Mouse (Mus musculus) stomach, embryonic 14.5 days (tissue): Measurements from ENCODE around the gene Hoxc9. TPM values are rescaled to one million over a fixed set of nuclear protein-coding genes. Genes with fewer than 3 reads are reported as not detected.

ENCODE experiments used
- ATAC-seq: fragments of 200-750 bp; cut with Nextera tagmentation; 2 replicates; pipeline ENCODE4 v1.8.0; 2017; ENCODE audit warnings: low read depth, moderate TSS enrichment; ENCODE audit not compliant: insufficient number of reproducible peaks, insufficient read depth, low FRiP score
- H3K27ac ChIP-seq: fragments of 300-500 bp; sonication (generic); 2 replicates; pipeline ENCODE4 v1.5.1; 2014; ENCODE audit warnings: mild to moderate bottlenecking, low read length, moderate library complexity, mixed read lengths
- H3K27me3 ChIP-seq: fragments of 300-500 bp; sonication (generic); 2 replicates; pipeline ENCODE4 v1.6.1; 2014; ENCODE audit warnings: low read length, control low read depth, mixed read lengths; ENCODE audit not compliant: control insufficient read depth, insufficient read depth
- H3K36me3 ChIP-seq: fragments of 300-500 bp; sonication (generic); 2 replicates; pipeline ENCODE4 v1.6.1; 2014; ENCODE audit warnings: mild to moderate bottlenecking, control low read depth, low read length, moderate library complexity, mixed read lengths; ENCODE audit not compliant: control insufficient read depth, insufficient read depth
- H3K4me1 ChIP-seq: fragments of 300-500 bp; sonication (generic); 2 replicates; pipeline ENCODE4 v1.6.1; 2014; ENCODE audit warnings: low read length, control low read depth, mixed read lengths; ENCODE audit not compliant: control insufficient read depth, insufficient read depth
- H3K4me2 ChIP-seq: fragments of 300-500 bp; sonication (generic); replicated peaks from 2 replicates; pipeline ENCODE4 v1.6.1; 2014; ENCODE audit warnings: low read depth, low read length, control low read depth
- H3K4me3 ChIP-seq: fragments of 300-500 bp; sonication (generic); 2 replicates; pipeline ENCODE4 v1.5.1; 2014; ENCODE audit warnings: low read depth, low read length, control low read depth
- H3K9ac ChIP-seq: fragments of 300-500 bp; sonication (generic); replicated peaks from 2 replicates; pipeline ENCODE4 v1.6.1; 2014; ENCODE audit warnings: low read depth, mild to moderate bottlenecking, control low read depth, low read length, moderate library complexity, mixed read lengths
- H3K9me3 ChIP-seq: fragments of 300-500 bp; sonication (generic); 2 replicates; pipeline ENCODE4 v1.6.1; 2016; ENCODE audit warnings: low read depth, low read length, control low read depth; ENCODE audit not compliant: control insufficient read depth
- WGBS: fragments of 180-500 bp; shearing (Covaris S2); extraction: QIAGEN DNeasy Blood & Tissue Kit; methylation state at CpG from one replicate; pipeline ENCODE4 v1.1.7; 2014; 5-methylcytosine and 5-hydroxymethylcytosine counted together
- polyA plus RNA-seq: library from polyadenylated mRNA; unstranded; fragments of >200 nt; fragmentation: Nextera tagmentation; extraction: Ambion mirVana; gene quantifications from 2 replicates; pipeline ENCODE4 v1.2.1, GENCODE M21; 2014

Hoxc9 gene
- polyA plus RNA-seq, 1 experiment from 2014 or later = not detected

GRCm38 (mm10) chr15:103024131-103024530 lies 47.9 kb downstream of the Hoxc9 start:
- Histone ChIP-seq H3K9ac (no peak overlapping the region), H3K36me3 (no peaks in the 10 kb centered on the region), H3K4me2 (no peak overlapping the region), H3K27ac (no peak overlapping the region), H3K4me1 (no peaks in the 10 kb centered on the region), H3K27me3 (no peaks in the 10 kb centered on the region; the same call in 1 of the 2 replicates), H3K4me3 (no peak overlapping the region), H3K9me3 (no peaks in the 10 kb centered on the region)
- 11% methylated on average over 2 of the region's 2 CpGs for WGBS
- no peak for ATAC-seq

- Histone ChIP-seq H3K27ac (no peak overlapping the region), H3K36me3 (no peaks in the 10 kb centered on the region), H3K4me2 (peak overlapping the region; percentile 34), H3K4me1 (0 out of 2 replicates have a peak, but pooled peaks cover 4% of the 10 kb centered on the region), H3K9ac (peak overlapping the region; percentile 18; the same call in 1 of the 2 replicates), H3K9me3 (no peaks in the 10 kb centered on the region), H3K4me3 (peak overlapping the region; percentile 16; the same call in 1 of the 2 replicates), H3K27me3 (no peaks in the 10 kb centered on the region)
- ATAC-seq = no peak
- WGBS = 17% methylated on average over 43 of the region's 43 CpGs
Observed at GRCm38 (mm10) chr15:103027266-103028235, 51.3 kb downstream of the Hoxc9 start.

GRCm38 (mm10) chr15:103028916-103029512 lies 52.8 kb downstream of the Hoxc9 start:
- no peak overlapping the region for H3K9ac ChIP-seq
- WGBS = 47% methylated on average over 9 of the region's 9 CpGs
- no peaks in the 10 kb centered on the region for H3K9me3 ChIP-seq
- no peak overlapping the region for H3K27ac ChIP-seq
- no peak for ATAC-seq
- H3K4me1 ChIP-seq = peaks cover 13% of the 10 kb centered on the region; the same call in 1 of the 2 replicates
- H3K4me3 ChIP-seq = no peak overlapping the region
- H3K36me3 ChIP-seq = no peaks in the 10 kb centered on the region
- no peaks in the 10 kb centered on the region for H3K27me3 ChIP-seq
- H3K4me2 ChIP-seq = no peak overlapping the region

- 23% methylated on average over 8 of the region's 8 CpGs for WGBS
- no peak overlapping the region for H3K27ac ChIP-seq
- H3K36me3 ChIP-seq = no peaks in the 10 kb centered on the region
- H3K4me2 ChIP-seq = no peak overlapping the region
- no peak overlapping the region for H3K4me3 ChIP-seq
- ATAC-seq = no peak
- H3K9me3 ChIP-seq = no peaks in the 10 kb centered on the region
- no peak overlapping the region; the same call in 1 of the 2 replicates for H3K9ac ChIP-seq
- peaks cover 16% of the 10 kb centered on the region; the same call in 1 of the 2 replicates for H3K4me1 ChIP-seq
- no peaks in the 10 kb centered on the region for H3K27me3 ChIP-seq
Observed at GRCm38 (mm10) chr15:103030142-103030541, 53.9 kb downstream of the Hoxc9 start.

DNA sequence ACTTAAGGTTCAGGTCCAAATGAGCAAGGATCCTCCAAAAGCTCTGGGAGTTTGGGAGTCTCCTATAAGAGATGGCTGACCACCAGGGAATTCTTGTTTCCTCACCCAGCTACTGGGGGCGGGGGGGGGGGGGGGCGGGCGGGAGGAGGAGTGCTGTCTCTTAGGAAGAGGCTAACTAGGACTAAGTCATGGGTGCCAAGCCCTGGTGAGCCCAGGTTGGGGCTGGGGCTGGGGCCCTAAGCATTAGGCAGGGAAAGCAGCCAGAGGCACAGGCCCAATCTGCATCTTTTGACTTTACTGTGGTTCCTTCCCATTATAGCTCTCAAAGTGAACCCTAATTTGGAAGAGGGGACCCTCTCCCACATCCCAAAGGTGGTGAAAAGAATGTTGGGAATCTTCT lies 55.9 kb downstream of the Hoxc9 start:
- WGBS = 20% methylated on average over 1 of the region's 3 CpGs
- Histone ChIP-seq H3K36me3 (no peaks in the 10 kb centered on the region), H3K27me3 (no peaks in the 10 kb centered on the region), H3K4me2 (peak overlapping the region; percentile 32), H3K4me1 (peaks cover 21% of the 10 kb centered on the region; the same call in 1 of the 2 replicates), H3K9me3 (no peaks in the 10 kb centered on the region), H3K9ac (no peak overlapping the region), H3K27ac (no peak overlapping the region), H3K4me3 (0 out of 2 replicates have a peak overlapping the region, but pooled peaks have one; percentile 3)
- no peak for ATAC-seq

GRCm38 (mm10) chr15:103032646-103033575 lies 56.7 kb downstream of the Hoxc9 start:
- Histone ChIP-seq H3K4me1 (peaks cover 21% of the 10 kb centered on the region; the same call in 1 of the 2 replicates), H3K27me3 (no peaks in the 10 kb centered on the region), H3K9me3 (no peaks in the 10 kb centered on the region), H3K4me3 (0 out of 2 replicates have a peak overlapping the region, but pooled peaks have one; percentile 3), H3K27ac (peak overlapping the region; percentile 58; the same call in 1 of the 2 replicates), H3K9ac (0 out of 2 replicates have a peak overlapping the region, but pooled peaks have one; percentile 18), H3K36me3 (no peaks in the 10 kb centered on the region), H3K4me2 (peak overlapping the region; percentile 32)
- no peak for ATAC-seq
- WGBS = 5% methylated on average over 26 of the region's 26 CpGs

GRCm38 (mm10) chr15:103034043-103034806 lies 58.0 kb downstream of the Hoxc9 start:
- 1% methylated on average over 24 of the region's 24 CpGs for WGBS
- Histone ChIP-seq H3K9me3 (no peaks in the 10 kb centered on the region), H3K9ac (peak overlapping the region; percentile 92), H3K4me1 (peaks cover 29% of the 10 kb centered on the region), H3K27me3 (no peaks in the 10 kb centered on the region), H3K4me2 (peak overlapping the region; percentile 76), H3K36me3 (no peaks in the 10 kb centered on the region), H3K4me3 (peak overlapping the region; percentile 69), H3K27ac (peak overlapping the region; percentile 89)
- peak; percentile 82; the same call in 1 of the 2 replicates for ATAC-seq
